Mouse (Mus musculus): Measurements from ENCODE around the gene Cebpa. TPM values are rescaled to one million over a fixed set of nuclear protein-coding genes. Genes with fewer than 3 reads are reported as not detected.

Cebpa gene
- total and polyA plus RNA-seq, 2 experiments, result 177 to 349 TPM

DNA sequence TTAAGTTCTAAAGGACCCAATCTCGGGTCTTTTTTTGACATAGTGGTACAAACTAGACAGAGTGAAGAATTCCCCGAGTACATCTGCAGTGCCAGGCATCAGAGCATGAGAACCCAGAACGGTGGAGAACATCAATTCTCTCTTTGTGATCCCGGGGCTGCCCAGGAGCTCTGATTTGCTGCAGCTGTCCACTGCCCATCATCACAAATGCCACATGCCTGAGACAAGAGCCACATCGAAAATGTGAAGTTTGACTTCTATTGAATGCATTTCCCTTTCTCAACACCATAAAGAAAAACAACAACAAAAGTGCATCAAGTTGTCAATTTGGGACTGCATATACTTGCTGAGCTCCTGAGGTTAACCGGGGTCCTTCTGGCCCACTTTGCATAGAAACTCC is 43.4 kb downstream of the Cebpa start:
- Histone ChIP-seq H3K4me3 (ENCODE audit: insufficient read depth, low read depth, low read length) (no peak overlapping the region), H3K27me3 (ENCODE audit: control insufficient read depth, insufficient read depth, low read length) (no peaks in the 10 kb centered on the region), H3K79me2 (ENCODE audit: control insufficient read depth, insufficient read depth, low read length) (no peaks in the 10 kb centered on the region), H3K27ac (replicated peaks; ENCODE audit: insufficient read depth, low read depth, low read length) (no peak overlapping the region), H3K4me1 (ENCODE audit: control insufficient read depth, insufficient read depth, low read length) (peaks cover 16% of the 10 kb centered on the region), H3K9ac (ENCODE audit: low read depth, low read length) (no peak overlapping the region), H3K36me3 (ENCODE audit: control insufficient read depth, insufficient read depth, low read length) (no peaks in the 10 kb centered on the region)
- 88% methylated on average over 6 of the region's 6 CpGs for WGBS
- DNase-seq (ENCODE audit: extremely low read depth, low read depth, low spot score), result no peak
- TF ChIP-seq CTCF (IDR thresholded peaks at IDR 0.05; ENCODE audit: low read depth, low read length) (no peak), POLR2A (IDR thresholded peaks at IDR 0.05; ENCODE audit: extremely low read depth, insufficient read depth, low read length) (no peak)

DNA sequence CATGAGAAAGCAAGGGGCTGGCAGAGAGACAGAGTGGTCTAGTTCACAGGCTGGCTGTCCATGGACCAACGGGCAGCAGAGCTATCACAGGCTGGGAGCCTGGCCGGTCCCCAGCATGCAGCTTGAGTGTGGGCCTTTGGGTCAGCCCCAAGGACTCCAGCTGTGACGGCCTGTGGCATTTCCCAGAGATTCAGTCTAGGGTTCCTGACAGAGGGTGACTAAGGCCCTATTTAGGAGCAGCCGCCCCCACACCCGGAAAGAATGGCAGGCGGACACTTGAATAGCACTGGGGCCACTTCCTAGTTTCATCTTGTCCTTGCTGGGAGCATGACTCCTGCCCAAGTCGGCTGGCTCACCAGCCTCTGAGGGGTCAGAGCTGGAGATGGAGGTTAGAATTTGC is 44.5 kb downstream of the Cebpa start:
- H3K4me1 ChIP-seq (ENCODE audit: control insufficient read depth, insufficient read depth, low read length), result peaks cover 24% of the 10 kb centered on the region
- no peak overlapping the region for H3K27ac ChIP-seq (replicated peaks; ENCODE audit: insufficient read depth, low read depth, low read length)
- H3K4me3 ChIP-seq (ENCODE audit: insufficient read depth, low read depth, low read length), result no peak overlapping the region
- no peaks in the 10 kb centered on the region for H3K27me3 ChIP-seq (ENCODE audit: control insufficient read depth, insufficient read depth, low read length)
- WGBS, result 89% methylated on average over 7 of the region's 7 CpGs
- H3K79me2 ChIP-seq (ENCODE audit: control insufficient read depth, insufficient read depth, low read length), result no peaks in the 10 kb centered on the region
- no peak for DNase-seq (ENCODE audit: extremely low read depth, low read depth, low spot score)
- TF ChIP-seq POLR2A (IDR thresholded peaks at IDR 0.05; ENCODE audit: extremely low read depth, insufficient read depth, low read length), result no peak
- no peak for TF ChIP-seq CTCF (IDR thresholded peaks at IDR 0.05; ENCODE audit: low read depth, low read length)
- H3K36me3 ChIP-seq (ENCODE audit: control insufficient read depth, insufficient read depth, low read length), result no peaks in the 10 kb centered on the region
- no peak overlapping the region for H3K9ac ChIP-seq (ENCODE audit: low read depth, low read length)

DNA sequence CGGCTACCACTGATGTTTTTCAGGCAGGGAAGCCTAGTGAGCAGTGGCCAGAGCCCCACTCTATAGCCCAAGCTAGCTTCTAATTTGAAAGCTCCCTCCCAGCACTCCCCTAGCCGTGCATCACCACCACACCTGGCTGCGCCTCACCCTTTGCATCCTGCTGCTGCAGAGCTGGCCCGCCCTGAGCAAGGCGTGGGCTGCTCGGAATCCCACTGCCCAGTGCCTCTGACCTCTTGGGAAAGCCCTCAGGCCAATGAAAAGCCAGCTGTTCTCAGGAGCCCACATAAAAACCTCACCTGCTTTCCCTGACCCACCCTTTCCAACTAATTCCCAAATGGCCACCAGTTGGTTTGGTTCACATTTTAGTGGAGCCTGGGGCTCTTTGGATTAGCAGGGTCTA is 45.0 kb downstream of the Cebpa start:
- H3K9ac ChIP-seq (ENCODE audit: low read depth, low read length), result no peak overlapping the region; the same call in 1 of the 2 replicates
- peaks cover 26% of the 10 kb centered on the region for H3K4me1 ChIP-seq (ENCODE audit: control insufficient read depth, insufficient read depth, low read length)
- H3K27ac ChIP-seq (replicated peaks; ENCODE audit: insufficient read depth, low read depth, low read length), result no peak overlapping the region
- WGBS, result 92% methylated on average over 6 of the region's 6 CpGs
- no peaks in the 10 kb centered on the region for H3K79me2 ChIP-seq (ENCODE audit: control insufficient read depth, insufficient read depth, low read length)
- H3K36me3 ChIP-seq (ENCODE audit: control insufficient read depth, insufficient read depth, low read length), result no peaks in the 10 kb centered on the region
- H3K4me3 ChIP-seq (ENCODE audit: insufficient read depth, low read depth, low read length), result no peak overlapping the region
- no peak for TF ChIP-seq CTCF (IDR thresholded peaks at IDR 0.05; ENCODE audit: low read depth, low read length)
- TF ChIP-seq POLR2A (IDR thresholded peaks at IDR 0.05; ENCODE audit: extremely low read depth, insufficient read depth, low read length), result no peak
- no peaks in the 10 kb centered on the region for H3K27me3 ChIP-seq (ENCODE audit: control insufficient read depth, insufficient read depth, low read length)
- DNase-seq (ENCODE audit: extremely low read depth, low read depth, low spot score), result no peak

DNA sequence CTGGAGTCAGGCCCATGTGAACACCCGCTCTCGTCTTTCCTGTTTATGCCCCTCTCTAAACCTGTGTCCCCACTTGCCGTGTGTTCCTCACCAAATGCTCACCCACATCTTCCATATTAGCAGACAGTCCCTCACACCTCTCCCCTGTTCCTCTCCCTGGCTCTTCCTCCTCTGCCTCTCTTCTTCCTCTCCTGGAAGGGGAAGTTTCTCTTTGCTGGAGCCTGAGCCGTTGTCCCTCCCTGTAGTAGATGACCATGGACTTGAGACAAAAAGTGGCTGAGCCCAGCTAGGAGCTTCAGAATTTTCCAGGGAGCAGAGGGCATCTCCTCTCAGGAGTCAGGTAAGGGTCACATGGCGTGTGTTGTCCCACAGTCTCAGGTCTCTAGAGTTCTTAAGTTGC is 47.9 kb downstream of the Cebpa start:
- Histone ChIP-seq H3K27ac (replicated peaks; ENCODE audit: insufficient read depth, low read depth, low read length) (peak overlapping the region; percentile 95), H3K4me3 (ENCODE audit: insufficient read depth, low read depth, low read length) (no peak overlapping the region), H3K79me2 (ENCODE audit: control insufficient read depth, insufficient read depth, low read length) (no peaks in the 10 kb centered on the region), H3K4me1 (ENCODE audit: control insufficient read depth, insufficient read depth, low read length) (peaks cover 27% of the 10 kb centered on the region), H3K9ac (ENCODE audit: low read depth, low read length) (peak overlapping the region; percentile 51), H3K36me3 (ENCODE audit: control insufficient read depth, insufficient read depth, low read length) (no peaks in the 10 kb centered on the region), H3K27me3 (ENCODE audit: control insufficient read depth, insufficient read depth, low read length) (no peaks in the 10 kb centered on the region)
- DNase-seq (ENCODE audit: extremely low read depth, low read depth, low spot score), result peak; percentile 71
- no peak for TF ChIP-seq POLR2A (IDR thresholded peaks at IDR 0.05; ENCODE audit: extremely low read depth, insufficient read depth, low read length)
- TF ChIP-seq CTCF (IDR thresholded peaks at IDR 0.05; ENCODE audit: low read depth, low read length), result no peak
- 62% methylated on average over 5 of the region's 5 CpGs for WGBS

DNA sequence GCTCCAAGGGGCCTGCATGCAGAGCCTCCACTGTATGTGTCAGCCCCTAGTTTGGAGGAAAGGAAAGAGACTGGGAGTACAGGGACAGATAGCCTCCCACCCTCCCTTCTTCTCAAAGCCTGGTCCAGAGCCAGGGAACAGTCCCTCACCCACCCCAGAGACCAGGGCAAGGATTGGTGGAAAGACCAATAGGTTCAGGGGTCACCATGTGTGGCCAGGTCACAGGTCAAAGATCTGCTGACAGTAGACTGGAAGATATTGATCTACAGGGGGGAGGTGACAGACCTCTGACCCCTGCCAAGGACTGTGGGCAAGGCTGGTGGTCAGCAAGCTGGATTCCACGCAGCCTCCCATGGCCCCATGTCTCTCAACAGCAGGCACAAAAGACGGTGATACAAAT is 48.8 kb downstream of the Cebpa start:
- H3K9ac ChIP-seq (ENCODE audit: low read depth, low read length), result peak overlapping the region; percentile 51
- peaks cover 27% of the 10 kb centered on the region for H3K4me1 ChIP-seq (ENCODE audit: control insufficient read depth, insufficient read depth, low read length)
- no peak overlapping the region for H3K4me3 ChIP-seq (ENCODE audit: insufficient read depth, low read depth, low read length)
- no peaks in the 10 kb centered on the region for H3K36me3 ChIP-seq (ENCODE audit: control insufficient read depth, insufficient read depth, low read length)
- DNase-seq (ENCODE audit: extremely low read depth, low read depth, low spot score), result peak; percentile 99
- H3K27me3 ChIP-seq (ENCODE audit: control insufficient read depth, insufficient read depth, low read length), result no peaks in the 10 kb centered on the region
- WGBS, result 13% methylated on average over 2 of the region's 2 CpGs
- TF ChIP-seq CTCF (IDR thresholded peaks at IDR 0.05; ENCODE audit: low read depth, low read length) (no peak), POLR2A (IDR thresholded peaks at IDR 0.05; ENCODE audit: extremely low read depth, insufficient read depth, low read length) (no peak)
- peak overlapping the region; percentile 95 for H3K27ac ChIP-seq (replicated peaks; ENCODE audit: insufficient read depth, low read depth, low read length)
- no peaks in the 10 kb centered on the region for H3K79me2 ChIP-seq (ENCODE audit: control insufficient read depth, insufficient read depth, low read length)

- DNase-seq (ENCODE audit: extremely low read depth, low read depth, low spot score), result peak; percentile 100
- Histone ChIP-seq H3K4me1 (ENCODE audit: control insufficient read depth, insufficient read depth, low read length) (peaks cover 27% of the 10 kb centered on the region), H3K79me2 (ENCODE audit: control insufficient read depth, insufficient read depth, low read length) (no peaks in the 10 kb centered on the region), H3K27me3 (ENCODE audit: control insufficient read depth, insufficient read depth, low read length) (no peaks in the 10 kb centered on the region), H3K4me3 (ENCODE audit: insufficient read depth, low read depth, low read length) (no peak overlapping the region), H3K27ac (replicated peaks; ENCODE audit: insufficient read depth, low read depth, low read length) (peak overlapping the region; percentile 81), H3K36me3 (ENCODE audit: control insufficient read depth, insufficient read depth, low read length) (no peaks in the 10 kb centered on the region), H3K9ac (ENCODE audit: low read depth, low read length) (peak overlapping the region; percentile 36; the same call in 1 of the 2 replicates)
- TF ChIP-seq POLR2A (IDR thresholded peaks at IDR 0.05; ENCODE audit: extremely low read depth, insufficient read depth, low read length), result no peak
- TF ChIP-seq CTCF (IDR thresholded peaks at IDR 0.05; ENCODE audit: low read depth, low read length), result peak; percentile 95
- WGBS, result 4% methylated on average over 6 of the region's 6 CpGs
Measured at GRCm38 (mm10) chr7:35169341-35169740, 50.2 kb downstream of the Cebpa start.

Other genes starting within 250 kb of the Cebpa start
- 63.4 and 71.9 TPM in 2 replicates for gene Pepd, start 206.9 kb upstream of the Cebpa start, total RNA-seq (2014; rRNA removed)
- 71.9 and 76.2 TPM in 2 replicates for gene Pepd, start 206.9 kb upstream of the Cebpa start, polyA plus RNA-seq (2012; rRNA removed)
- gene Cebpg, start 62.7 kb upstream of the Cebpa start, total RNA-seq (2014; rRNA removed), result 24.9 and 26.4 TPM in 2 replicates
- gene Cebpg, start 62.7 kb upstream of the Cebpa start, polyA plus RNA-seq (2012; rRNA removed), result 7.3 and 8.5 TPM in 2 replicates
- gene Slc7a10, start 67.1 kb downstream of the Cebpa start, total RNA-seq (2014; rRNA removed), result 0.07 and 0.09 TPM in 2 replicates
- gene Slc7a10, start 67.1 kb downstream of the Cebpa start, polyA plus RNA-seq (2012; rRNA removed), result not detected in 2 replicates
- 6.1 and 7.7 TPM in 2 replicates for gene Lrp3, start 96.2 kb downstream of the Cebpa start, total RNA-seq (2014; rRNA removed)
- 14.4 and 15.2 TPM in 2 replicates for gene Lrp3, start 96.2 kb downstream of the Cebpa start, polyA plus RNA-seq (2012; rRNA removed)
- gene Gpatch1, start 199.1 kb downstream of the Cebpa start, total RNA-seq (2014; rRNA removed), result 4.1 and 5.3 TPM in 2 replicates
- gene Gpatch1, start 199.1 kb downstream of the Cebpa start, polyA plus RNA-seq (2012; rRNA removed), result 1.9 and 2.5 TPM in 2 replicates
- 14.0 and 18.5 TPM in 2 replicates for gene Rhpn2, start 214.9 kb downstream of the Cebpa start, total RNA-seq (2014; rRNA removed)
- 6.8 and 6.9 TPM in 2 replicates for gene Rhpn2, start 214.9 kb downstream of the Cebpa start, polyA plus RNA-seq (2012; rRNA removed)

Measured in liver, adult 2 months (tissue).